Mouse (Mus musculus) liver, embryonic 14.5 days (tissue): ENCODE measurements around the gene St6galnac6.

Experiments used
- CTCF ChIP-seq: IDR thresholded peaks from 2 replicates; pipeline ENCODE4 v1.5.1; 2016; ENCODE audit warnings: antibody characterized with exemption, low read depth, control low read depth
- EP300 ChIP-seq: IDR thresholded peaks from 2 replicates; pipeline ENCODE4 v1.6.1; 2016; ENCODE audit warnings: antibody characterized with exemption, low read depth

GRCm38 (mm10) chr2:32655394-32655744 is 55.9 kb downstream of the St6galnac6 start:
- no peak for TF ChIP-seq CTCF
- TF ChIP-seq EP300, result no peak
